Mouse (Mus musculus): ENCODE results near the gene Msi1. TPM values are rescaled to one million over a fixed set of nuclear protein-coding genes. Genes with fewer than 3 reads are reported as not detected.

Gene Msi1
- total RNA-seq, 2 experiments from 2014 or later, result 52.1 to 53.0 TPM

DNA sequence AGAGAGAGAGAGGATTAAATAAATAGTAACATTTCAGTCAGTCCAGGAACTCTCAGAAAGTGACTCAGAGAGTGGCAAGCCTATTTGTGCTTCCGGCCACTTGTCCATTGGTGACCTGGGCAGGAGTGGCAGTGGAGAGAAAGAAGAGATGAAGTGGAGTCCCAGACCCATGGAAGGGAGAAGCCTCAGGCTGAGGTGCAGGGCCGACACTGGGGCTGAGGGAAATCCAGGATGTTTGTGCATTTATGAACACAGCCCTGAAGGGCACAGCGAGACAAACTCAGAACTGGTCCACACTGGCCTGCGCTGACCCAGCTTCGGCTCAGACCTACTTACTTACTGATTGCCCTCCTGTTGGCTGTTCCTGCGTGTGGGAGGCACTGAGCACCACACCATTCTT lies 40.4 kb downstream of the Msi1 start:
- DNase-seq, result no peak

DNA sequence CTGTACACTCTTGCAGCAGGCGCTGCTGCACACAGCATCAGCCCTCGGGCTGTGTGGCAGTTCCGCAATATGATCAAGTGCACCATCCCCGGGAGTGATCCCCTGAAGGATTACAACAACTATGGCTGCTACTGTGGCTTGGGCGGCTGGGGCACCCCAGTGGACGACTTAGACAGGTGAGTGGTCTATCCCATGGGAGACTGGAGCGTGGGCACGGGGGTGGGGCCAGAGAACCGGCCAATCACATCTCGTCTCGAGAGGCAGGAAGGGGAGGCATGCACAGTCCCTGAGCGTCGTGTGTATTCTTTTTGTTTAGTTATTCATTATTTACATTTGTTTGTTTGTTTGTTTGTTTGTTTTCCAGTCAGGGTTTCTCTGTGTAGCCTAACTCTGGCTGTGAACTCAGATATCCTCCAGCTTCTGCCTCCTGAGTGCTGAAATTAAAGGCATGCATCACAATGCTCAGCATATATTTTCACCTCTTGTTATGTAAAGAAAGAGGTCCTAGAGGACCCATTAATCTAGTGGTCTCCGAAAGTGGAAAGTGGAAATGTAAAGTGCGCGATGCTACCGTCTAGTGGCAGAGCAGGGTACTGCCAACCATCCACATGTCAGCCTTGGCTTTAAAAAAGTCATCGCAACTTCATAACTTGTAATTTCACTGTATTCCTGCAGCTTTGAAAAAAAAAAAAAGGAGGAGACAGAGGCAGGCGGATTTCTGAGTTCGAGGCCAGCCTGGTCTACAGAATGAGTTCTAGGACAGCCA lies 41.5 kb downstream of the Msi1 start:
- DNase-seq, result peak; percentile 29 to 56

DNA sequence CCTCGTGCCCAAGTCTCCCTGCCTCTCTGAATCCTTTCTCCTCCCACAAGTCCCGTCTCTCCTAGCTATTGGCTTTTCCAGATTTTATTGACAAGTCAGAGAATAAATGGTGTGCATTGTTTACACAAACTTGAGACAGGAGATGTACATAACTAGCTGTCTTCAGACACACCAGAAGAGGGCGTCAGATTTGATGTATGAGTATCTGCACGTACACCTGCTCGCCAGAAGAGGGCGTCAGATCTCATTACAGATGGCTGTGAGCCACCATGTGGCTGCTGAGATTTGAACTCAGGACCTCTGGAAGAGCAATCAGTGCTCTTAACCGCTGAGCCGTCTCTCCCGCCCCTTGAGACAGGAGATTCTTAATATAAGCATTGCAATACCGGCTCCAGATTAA lies 43.8 kb downstream of the Msi1 start:
- no peak for DNase-seq

DNA sequence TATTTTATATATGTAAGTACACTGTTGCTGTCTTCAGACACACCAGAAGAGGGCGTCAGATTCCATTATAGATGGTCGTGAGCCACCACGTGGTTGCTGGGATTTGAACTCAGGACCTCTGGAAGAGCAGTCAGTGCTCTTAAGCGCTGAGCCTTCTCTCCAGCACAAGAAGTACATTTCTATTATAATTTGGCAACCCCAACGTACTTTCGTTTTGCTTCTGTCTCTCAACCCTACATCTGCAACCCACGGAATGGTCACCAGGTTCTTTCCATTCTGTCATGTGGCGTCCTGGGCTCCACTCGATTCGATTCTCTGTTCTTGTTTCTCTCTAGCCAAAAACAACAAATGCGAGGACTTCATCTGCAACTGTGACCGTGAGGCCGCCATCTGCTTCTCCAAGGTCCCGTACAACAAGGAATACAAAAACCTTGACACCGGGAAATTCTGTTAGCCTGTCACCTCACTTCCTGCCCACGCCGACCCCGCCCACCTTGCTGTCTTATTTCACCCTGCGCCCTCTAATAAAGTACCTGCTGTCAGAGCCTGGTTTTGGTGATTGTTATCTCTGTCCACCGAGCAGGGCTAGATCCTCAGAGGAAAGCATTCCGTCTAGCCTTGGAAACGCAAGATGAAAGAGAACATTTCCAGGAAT lies 44.9 kb downstream of the Msi1 start:
- DNase-seq, result no peak

DNA sequence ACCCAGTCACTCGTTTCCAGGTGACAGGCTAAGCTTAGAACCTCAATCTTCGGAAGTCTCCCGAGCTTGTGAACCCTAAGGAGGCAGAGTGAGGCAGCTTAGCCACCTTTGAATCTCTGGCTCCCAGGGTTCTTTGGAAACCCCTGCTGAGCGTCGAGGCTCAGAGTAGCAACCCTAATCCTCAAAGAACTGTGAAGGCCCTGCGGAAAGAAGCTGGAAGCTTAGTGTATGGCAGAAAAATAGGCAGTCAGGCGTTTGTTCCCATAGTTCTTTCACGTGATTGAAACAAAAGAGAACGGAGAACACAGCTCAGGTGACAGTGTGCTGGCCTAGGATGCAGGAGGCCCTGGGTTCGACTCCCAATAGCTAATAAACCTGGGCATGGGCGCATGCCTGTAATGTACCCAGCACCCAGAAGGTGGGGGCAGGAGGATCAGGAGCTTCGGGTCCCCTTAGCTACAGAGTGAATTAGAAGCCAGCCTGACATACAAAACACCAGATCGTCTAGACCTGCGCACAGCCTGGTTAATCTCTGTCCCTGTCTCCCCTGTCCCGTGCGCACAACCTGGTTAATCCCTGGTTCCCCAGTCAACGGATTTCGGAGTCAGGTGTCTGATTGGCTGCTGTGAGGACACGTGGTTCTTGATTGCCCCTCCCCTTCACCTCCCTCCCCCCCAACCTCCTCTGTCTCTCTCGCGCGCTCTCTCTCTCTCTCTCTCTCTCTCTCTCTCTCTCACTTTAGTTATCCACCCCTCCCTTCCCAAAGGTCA lies 46.1 kb downstream of the Msi1 start:
- DNase-seq, result peak in 1 of 2 experiments; percentile 46

DNA sequence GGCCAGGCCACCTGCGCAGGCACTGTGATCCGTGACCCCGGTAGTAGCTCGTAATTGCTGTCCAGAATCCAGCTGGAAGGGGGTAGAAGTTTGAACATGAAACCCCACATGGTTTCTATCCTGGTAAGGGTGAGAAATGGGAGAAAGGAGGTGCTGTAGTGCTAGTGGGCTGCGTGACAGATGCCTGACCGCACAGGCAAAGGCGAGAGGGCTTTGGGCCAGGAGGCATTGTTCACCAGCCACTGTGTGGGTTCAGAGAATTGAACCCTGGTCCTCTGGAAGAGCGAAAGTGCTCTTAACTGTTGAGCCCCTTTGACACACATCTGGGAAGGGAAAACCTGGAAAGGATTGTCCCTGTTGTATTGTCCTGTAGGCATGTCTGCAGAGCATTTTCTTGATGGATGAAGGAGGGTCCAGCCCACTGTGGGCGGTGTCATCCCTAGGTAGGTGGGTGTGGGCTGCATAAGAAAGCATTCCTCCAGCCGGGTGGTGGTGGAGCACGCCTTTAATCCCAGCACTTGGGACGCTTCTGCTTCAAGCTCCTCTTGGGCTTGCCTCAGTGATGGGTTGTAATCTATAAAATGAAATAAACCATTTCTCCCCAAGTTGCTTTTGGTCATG lies 46.8 kb downstream of the Msi1 start:
- DNase-seq, result no peak

DNA sequence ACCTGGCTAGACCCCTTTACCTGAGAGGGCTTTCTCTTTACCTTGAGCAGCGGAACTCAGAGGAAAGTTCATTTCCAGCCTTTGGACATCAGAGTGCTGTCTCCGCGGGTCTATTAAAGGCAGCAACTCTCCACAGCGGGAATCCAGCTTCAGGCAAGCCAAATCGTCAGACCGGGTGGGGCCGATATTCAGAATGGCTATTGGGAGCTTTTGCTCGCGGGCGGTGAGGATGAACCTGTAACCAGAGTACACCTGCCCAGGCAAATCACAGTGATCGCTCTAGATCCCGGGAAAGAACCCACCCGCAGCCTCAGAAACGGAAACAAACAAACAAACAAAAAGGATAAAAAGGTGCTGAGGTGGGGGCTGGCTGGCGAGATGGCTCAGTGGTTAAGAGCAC lies 50.2 kb downstream of the Msi1 start:
- DNase-seq, result no peak

DNA sequence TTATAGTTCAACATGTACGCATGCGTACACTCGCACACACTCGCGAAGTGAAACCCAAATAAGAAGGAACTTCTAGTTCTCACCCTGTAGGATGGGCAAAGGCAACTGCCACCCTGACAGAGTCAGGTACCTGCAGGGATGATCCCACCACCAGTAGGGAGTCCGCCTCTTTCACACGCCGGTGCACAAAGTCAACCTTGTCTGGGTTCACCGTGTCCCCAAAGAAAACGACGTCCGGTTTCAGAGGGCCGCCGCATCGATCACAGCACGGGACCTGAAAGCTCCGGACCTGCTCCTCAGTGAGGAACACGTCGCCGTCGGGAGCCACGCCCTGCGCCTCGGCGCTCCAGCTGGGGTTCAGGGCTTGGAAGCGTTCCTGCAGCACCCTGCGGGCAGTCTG lies 50.7 kb downstream of the Msi1 start:
- no peak for DNase-seq

DNA sequence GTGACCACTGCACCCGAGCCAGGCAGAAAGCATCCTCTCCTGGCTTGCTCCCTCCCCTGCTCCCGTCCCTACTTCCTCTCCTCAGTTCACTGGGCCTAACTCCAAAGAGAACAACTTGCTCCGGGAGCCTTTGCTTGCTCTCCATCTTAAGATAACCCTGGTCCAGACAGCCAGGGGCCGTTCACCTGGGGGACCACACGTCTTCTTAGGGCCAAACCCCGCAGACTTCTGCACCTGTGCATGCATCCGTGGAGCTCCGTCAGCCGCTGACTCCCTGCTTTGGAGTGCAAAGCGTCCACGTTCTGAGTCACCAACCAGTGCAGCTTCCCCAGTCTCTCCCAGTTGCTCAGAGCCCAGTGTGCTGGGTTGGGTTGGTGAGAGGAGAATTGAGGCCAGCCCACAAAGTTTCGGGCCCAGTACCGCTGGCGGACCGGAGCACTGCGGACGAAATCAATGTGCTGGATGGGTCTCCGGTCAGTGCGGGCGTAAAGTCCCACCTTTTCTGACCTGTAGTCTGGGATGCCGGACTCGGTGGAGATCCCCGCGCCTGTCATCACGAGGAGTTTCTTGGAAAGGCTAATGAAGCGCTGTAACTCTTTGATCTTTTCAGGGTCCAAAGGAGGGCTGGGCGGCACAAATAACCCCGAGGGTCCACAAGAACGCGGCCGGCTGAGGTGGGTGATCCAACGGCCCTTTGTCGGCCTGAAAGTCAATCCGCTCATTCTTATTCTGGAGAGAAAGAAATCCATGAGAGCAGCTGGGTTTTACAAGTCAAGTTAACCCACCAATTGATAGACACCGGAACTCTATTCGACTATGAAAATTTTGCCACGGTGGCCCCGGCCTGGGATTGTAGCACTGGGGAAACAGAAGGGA lies 53.2 kb downstream of the Msi1 start:
- DNase-seq, result no peak

DNA sequence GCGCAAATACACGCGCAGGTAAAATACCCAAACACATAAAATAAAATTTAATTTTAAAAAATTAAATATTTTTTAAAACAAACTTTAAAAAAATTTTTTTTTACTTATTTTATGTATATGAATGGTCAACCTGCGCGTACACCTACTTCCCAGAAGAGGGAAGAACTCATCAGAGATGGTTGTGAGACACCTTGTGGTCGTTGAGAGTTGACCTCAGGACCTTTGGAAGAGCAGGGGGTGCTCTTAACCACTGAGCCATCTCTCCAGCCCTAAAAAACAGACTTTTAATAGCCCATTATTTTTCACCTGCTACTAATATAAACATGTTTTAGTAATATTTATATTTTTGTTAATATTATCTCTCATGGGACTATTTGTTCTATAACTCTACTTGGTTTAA lies 54.0 kb downstream of the Msi1 start:
- no peak for DNase-seq

DNA sequence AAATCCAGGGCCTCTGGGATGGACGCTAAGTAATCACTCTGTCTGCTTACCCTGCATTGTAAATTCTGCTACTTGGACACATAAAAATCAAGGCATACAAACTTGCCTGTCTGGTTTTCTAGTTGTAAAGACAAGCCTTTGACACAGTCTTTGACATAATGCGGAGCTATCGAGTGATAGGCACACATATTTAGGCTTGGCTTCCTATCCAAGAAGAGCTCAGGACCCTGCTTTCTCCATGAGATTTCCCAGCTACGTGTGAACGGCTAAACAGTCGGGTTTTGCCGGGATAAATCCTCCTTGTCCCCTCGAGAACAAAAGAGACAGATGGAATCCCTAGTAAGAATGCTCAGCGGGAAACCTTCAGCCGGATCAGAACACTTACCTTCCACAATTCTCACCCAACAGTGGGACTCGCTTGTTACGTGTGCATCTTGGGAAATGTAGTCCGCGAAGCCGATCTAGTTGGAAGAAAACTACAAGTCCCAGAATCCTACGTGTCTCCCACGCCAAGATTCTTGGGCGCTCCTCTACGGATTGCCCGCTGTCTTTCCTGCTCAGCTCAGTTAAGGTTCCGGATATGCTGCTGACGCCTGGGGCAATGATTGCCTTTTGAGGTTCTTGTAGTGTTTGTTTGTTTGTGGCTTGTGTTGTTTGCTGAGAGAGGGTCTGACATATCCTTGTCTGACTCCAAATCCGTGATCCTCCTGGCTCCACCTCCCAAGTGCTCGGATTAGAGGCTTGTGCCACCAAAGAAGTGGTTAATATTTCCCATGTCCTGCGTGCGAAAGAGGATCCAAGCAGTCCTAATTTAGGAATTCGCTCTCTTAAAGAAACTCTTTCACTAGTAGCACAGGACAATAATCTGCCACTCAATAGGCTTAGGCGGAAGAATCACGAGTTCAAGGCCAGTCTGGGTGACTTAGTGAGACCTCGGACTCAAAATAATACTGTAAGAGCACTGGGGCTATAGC lies 54.8 kb downstream of the Msi1 start, which contains the start of gene Sirt4:
Sirt4 (minus strand) TSS at position 779 of the 974 bp plus-strand sequence.
- peak; percentile 82 to 83 for DNase-seq

DNA sequence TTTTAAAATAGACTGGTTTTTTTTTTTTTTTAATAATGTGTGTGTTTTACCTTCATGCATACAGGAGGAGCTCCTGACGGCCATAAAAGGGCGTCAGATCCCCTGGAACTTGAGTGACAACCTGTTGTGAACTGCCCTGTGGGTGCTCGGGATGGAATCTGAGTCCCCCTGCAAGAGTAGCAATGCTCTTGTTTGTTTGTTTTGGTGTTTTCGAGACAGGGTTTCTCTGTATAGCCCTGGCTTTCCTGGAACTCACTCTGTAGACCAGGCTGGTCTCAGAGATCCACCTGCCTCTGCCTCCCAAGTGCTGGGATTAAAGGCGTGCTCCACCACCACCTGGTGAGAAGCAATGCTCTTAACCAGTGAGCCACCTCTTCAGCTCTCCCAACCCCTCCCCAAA lies 55.6 kb downstream of the Msi1 start:
- DNase-seq, result no peak

DNA sequence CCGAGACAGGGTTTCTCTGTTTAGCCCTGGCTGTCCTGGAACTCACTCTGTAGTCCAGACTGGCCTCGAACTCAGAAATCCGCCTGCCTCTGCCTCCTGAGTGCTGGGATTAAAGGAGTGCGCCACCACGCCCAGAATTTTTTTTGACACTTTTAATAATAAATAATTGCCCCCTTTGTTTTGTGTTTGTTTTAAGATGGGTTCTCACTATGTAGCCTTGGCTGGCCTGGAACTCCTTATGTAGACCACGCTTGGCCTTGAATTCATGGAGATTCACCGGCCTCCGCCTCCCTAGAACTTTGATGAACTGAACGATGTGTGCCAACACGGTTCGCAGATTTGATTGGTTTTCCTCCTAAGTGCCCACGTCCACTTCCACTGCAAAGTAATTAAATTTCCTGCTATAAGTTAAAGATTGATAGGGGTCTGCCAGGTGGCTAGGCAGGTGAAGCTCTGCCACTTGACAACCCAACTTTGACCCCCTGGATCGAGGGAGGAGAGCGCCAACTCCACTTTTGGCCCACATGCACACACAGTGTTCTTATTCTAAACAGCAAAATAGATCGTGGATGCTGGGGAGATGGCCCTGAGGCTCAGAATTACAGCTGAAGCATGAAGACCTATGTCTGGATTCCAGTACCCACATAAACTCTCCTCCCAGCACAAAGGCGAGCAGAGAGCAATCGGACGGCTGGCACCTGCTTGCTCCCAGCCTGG lies 56.2 kb downstream of the Msi1 start:
- no peak for DNase-seq

DNA sequence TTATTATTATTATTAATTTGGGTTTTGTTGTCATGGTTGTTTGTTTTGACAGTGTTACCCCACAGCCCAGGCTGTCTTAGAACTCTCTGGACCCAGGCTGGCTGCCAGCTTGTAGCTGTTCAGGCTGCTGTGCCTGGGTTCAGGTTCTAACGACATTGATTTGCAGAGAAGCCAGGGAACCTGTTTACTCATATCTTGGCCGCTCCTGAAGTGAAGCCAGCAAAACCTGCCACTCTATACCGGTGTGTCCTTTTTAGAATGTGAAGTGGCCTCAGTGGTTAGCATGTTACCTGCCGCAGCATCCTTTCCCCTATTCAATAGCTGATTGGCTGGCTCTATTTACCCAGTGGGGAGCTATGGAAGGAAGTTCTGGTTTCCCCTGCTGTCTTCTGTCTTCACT lies 57.3 kb downstream of the Msi1 start:
- no peak for DNase-seq

DNA sequence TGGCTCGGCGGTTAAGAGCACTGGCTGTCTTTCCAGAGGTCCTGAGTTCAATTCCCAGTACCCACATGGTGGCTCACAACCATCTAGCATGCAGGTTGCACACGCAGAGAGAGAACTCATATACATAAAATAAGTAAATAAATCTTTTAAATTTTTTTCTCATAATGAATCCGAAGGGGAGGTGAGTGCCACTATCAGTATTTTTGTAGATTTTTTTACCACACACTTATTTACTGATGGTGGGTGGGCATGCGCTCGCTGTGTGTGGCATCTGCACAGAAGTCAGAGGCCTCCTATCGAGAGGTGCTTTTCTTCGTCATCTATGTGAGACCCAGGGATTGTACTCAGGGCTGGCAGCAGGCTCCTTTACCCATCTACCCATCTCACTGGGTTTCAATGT lies 58.0 kb downstream of the Msi1 start:
- no peak for DNase-seq

DNA sequence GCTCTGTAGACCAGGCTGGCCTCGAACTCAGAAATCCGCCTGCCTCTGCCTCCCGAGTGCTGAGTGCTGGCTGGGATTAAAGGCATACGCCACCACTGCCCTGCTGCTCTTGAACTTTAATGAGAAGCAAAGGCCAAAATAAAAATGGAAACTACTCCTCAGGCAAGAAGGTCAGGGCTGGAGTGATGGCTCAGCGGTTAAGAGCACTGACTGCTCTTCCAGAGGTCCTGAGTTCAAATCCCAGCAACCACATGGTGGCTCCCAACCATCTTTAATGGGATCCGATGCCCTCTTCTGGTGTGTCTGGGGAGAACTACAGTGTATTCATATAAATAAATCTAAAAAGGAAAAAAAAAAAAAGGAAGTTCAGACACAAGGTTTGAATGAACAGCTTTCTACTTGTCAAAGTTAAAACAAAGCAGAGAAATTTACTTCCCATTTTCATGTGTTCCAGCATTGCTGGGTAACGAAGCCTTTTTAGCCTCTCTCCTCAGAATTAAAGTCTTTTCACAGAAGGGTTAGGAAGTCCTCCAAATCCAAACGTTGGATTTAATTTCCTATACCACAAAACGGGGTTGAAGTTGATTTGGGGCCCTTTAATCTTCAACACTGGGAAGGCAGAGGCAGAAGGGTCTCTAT lies 58.7 kb downstream of the Msi1 start:
- DNase-seq, result no peak

DNA sequence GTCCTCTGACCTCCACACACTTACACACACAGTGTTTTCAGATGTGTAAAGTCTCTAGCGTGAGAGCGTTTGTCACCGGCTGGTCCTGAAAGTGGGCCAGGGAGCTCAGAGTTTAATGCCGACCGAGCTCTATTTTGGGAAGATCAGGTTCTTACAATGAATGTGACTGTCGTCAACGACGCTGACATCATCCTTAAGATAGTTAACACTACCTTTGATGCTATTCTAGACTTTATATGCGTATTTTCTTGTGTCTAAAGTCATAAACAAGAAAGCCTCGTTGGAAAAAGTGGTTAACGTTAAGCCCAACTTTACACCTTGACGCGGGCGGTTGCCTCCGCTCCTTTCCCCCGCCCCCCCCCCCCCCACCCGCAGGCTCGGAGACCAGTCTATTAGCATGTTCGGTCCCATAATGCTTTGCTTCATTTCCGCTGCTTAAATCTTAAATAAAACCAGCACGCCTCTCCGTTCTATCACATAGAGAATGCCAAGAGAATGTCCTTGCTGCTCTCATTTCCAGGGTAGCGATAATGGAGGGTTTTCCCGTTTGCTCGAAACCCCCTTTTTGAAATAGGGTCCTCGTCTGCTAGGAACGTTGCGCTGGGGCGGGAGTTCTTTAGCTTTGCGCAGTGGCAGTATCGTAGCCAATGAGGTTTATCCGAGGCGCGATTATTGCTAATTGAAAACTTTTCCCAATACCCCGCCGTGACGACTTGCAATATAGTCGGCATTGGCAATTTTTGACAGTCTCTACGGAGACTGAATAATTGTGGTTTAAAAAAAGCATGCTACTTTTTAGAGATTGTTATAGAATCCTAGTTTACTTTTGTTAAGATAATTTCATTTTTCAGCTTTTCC lies 59.7 kb downstream of the Msi1 start:
- DNase-seq, result peak; percentile 79 to 84

Measured in layer of hippocampus, postnatal 36 days (tissue).